Mouse (Mus musculus): ENCODE measurements around the gene Clybl. TPM values are rescaled to one million over a fixed set of nuclear protein-coding genes. Genes with fewer than 3 reads are reported as not detected.

Clybl gene
- polyA plus RNA-seq, 2 experiments = 13.3 to 20.4 TPM

DNA sequence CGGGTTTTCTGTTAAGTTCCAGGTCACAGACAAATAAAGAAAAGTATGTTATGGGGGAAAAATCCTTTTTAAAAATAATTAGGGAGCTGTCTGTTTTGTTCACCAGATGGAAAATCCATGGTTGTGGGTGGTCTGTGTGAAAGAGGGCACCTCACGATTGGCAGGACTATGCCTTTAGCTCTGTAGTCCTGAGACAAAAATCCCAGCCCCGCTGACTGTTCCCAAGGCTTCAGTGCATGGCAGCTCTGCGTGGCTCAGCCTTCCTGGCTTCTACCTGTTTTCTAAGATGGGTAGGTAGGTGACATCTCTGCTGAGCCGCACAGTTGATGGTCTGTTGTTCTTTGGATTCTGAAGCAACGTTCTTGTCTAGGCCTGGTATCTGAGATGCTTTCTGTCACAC is 32.6 kb downstream of the Clybl start:
- ATAC-seq (ENCODE audit: low FRiP score, low read depth) (no peak), DNase-seq (ENCODE audit: low spot score) (no peak)
- Histone ChIP-seq H3K9me3 (ENCODE audit: control insufficient read depth, low read length) (no peaks in the 10 kb centered on the region), H3K4me2 (replicated peaks; ENCODE audit: low read depth, low read length, severe bottlenecking) (no peak overlapping the region), H3K27me3 (ENCODE audit: control insufficient read depth, insufficient read depth, low read length) (no peaks in the 10 kb centered on the region), H3K9ac (ENCODE audit: low read depth, low read length, severe bottlenecking) (no peak overlapping the region), H3K4me3 (replicated peaks; ENCODE audit: low read length) (no peak overlapping the region), H3K4me1 (ENCODE audit: control insufficient read depth, insufficient read depth, low read length) (no peaks in the 10 kb centered on the region), H3K36me3 (ENCODE audit: control insufficient read depth, insufficient read depth, low read length) (no peaks in the 10 kb centered on the region), H3K27ac (replicated peaks; ENCODE audit: low read depth, low read length) (no peak overlapping the region)
- TF ChIP-seq POLR2A (IDR thresholded peaks at IDR 0.05; ENCODE audit: borderline replicate concordance, extremely low read depth, insufficient read depth, insufficient read length) = no peak
- WGBS = 84% methylated on average over 6 of the region's 6 CpGs

DNA sequence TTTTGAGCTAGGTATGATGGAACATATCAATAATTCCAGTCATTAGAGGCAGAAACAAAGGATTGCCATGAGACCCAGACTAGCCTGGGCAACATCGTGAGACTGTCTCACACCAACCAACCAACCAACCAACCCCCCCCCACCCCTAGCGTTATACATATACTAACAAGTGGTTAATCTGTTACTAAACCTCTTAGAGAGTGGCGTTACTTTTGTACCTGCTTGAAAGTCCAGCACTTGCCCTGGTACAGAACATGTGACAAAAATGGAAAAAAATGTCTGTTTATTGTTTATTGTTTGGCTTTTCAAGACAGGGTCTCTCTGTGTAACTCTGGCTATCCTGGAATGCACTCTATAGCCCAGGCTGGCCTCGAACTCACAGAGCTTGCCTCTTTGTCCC is 35.7 kb downstream of the Clybl start:
- DNase-seq (ENCODE audit: low spot score) (no peak), ATAC-seq (ENCODE audit: low FRiP score, low read depth) (no peak)
- H3K4me3 ChIP-seq (replicated peaks; ENCODE audit: low read length) = no peak overlapping the region
- no peak overlapping the region for H3K4me2 ChIP-seq (replicated peaks; ENCODE audit: low read depth, low read length, severe bottlenecking)
- H3K36me3 ChIP-seq (ENCODE audit: control insufficient read depth, insufficient read depth, low read length) = no peaks in the 10 kb centered on the region
- no peak overlapping the region for H3K27ac ChIP-seq (replicated peaks; ENCODE audit: low read depth, low read length)
- no peak overlapping the region for H3K9ac ChIP-seq (ENCODE audit: low read depth, low read length, severe bottlenecking)
- TF ChIP-seq POLR2A (IDR thresholded peaks at IDR 0.05; ENCODE audit: borderline replicate concordance, extremely low read depth, insufficient read depth, insufficient read length) = no peak
- no peaks in the 10 kb centered on the region for H3K27me3 ChIP-seq (ENCODE audit: control insufficient read depth, insufficient read depth, low read length)
- WGBS = 81% methylated on average over 4 of the region's 4 CpGs
- H3K4me1 ChIP-seq (ENCODE audit: control insufficient read depth, insufficient read depth, low read length) = no peaks in the 10 kb centered on the region
- H3K9me3 ChIP-seq (ENCODE audit: control insufficient read depth, low read length) = no peaks in the 10 kb centered on the region

DNA sequence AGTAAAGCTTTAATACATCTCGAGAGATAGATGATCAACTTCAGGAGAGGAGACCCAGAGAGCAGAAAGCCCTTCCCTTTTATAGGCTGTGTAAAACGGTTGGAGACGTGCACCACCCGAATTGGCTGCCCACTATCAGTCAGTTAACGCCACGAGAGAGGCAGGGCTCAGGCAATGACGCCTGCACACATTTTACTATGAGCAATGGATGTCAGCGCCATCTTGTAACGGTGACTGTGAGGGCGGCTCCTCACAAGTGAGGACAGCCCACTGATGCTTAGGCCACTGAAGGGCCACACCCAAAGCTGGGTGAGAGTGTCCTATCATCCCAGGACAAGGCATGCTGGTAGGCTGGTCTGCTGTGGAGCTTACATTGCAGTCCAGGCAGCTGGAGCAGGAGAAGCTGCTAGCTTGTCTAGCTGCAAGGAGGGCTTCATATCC is 41.5 kb downstream of the Clybl start:
- no peak for TF ChIP-seq POLR2A (IDR thresholded peaks at IDR 0.05; ENCODE audit: borderline replicate concordance, extremely low read depth, insufficient read depth, insufficient read length)
- no peak for ATAC-seq (ENCODE audit: low FRiP score, low read depth)
- Histone ChIP-seq H3K9me3 (ENCODE audit: control insufficient read depth, low read length) (no peaks in the 10 kb centered on the region), H3K27ac (replicated peaks; ENCODE audit: low read depth, low read length) (no peak overlapping the region), H3K4me3 (replicated peaks; ENCODE audit: low read length) (no peak overlapping the region), H3K4me1 (ENCODE audit: control insufficient read depth, insufficient read depth, low read length) (no peaks in the 10 kb centered on the region), H3K36me3 (ENCODE audit: control insufficient read depth, insufficient read depth, low read length) (no peaks in the 10 kb centered on the region), H3K4me2 (replicated peaks; ENCODE audit: low read depth, low read length, severe bottlenecking) (no peak overlapping the region), H3K9ac (ENCODE audit: low read depth, low read length, severe bottlenecking) (no peak overlapping the region), H3K27me3 (ENCODE audit: control insufficient read depth, insufficient read depth, low read length) (peaks cover 40% of the 10 kb centered on the region)
- no peak for DNase-seq (ENCODE audit: low spot score)
- 51% methylated on average over 10 of the region's 10 CpGs for WGBS

DNA sequence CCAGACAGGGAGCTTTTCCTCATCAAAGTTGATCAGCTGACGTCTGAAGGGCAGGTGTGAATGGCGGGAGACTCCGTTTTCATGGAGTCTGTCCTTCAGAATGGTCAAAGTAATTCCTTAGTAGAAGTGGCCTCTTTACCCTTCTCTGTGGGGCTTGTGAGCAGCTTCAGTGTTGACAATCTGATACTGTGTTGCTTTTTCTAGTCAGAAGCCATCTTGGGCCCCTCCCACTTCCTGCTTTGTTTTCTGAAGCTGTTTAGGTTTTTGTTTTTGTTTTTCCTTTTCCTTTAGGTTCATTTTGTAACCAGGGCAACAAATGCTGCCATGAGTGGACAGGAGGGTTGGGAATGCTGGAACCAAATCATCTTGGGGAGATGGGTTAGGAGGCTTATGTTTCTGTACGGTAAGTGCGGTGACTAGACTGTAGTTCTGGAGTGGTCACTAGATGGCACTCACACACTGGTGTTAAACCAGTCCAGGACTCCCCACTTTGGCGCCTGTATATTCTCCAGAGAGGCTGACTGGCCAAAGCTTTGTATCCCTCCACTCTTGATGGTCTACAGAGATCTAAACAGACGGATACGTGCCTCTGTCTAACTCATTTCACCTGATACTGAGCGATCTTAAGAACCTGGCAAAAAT is 42.1 kb downstream of the Clybl start:
- H3K9me3 ChIP-seq (ENCODE audit: control insufficient read depth, low read length) = no peaks in the 10 kb centered on the region
- ATAC-seq (ENCODE audit: low FRiP score, low read depth) = peak; percentile 86
- DNase-seq (ENCODE audit: low spot score) = peak; percentile 95
- no peak overlapping the region for H3K4me3 ChIP-seq (replicated peaks; ENCODE audit: low read length)
- 0 out of 2 replicates have a peak overlapping the region, but pooled peaks have one; percentile 7 for H3K4me2 ChIP-seq (replicated peaks; ENCODE audit: low read depth, low read length, severe bottlenecking)
- H3K27me3 ChIP-seq (ENCODE audit: control insufficient read depth, insufficient read depth, low read length) = peaks cover 41% of the 10 kb centered on the region
- H3K27ac ChIP-seq (replicated peaks; ENCODE audit: low read depth, low read length) = no peak overlapping the region
- no peaks in the 10 kb centered on the region for H3K36me3 ChIP-seq (ENCODE audit: control insufficient read depth, insufficient read depth, low read length)
- H3K4me1 ChIP-seq (ENCODE audit: control insufficient read depth, insufficient read depth, low read length) = no peaks in the 10 kb centered on the region
- H3K9ac ChIP-seq (ENCODE audit: low read depth, low read length, severe bottlenecking) = no peak overlapping the region
- WGBS = 18% methylated on average over 9 of the region's 9 CpGs
- TF ChIP-seq POLR2A (IDR thresholded peaks at IDR 0.05; ENCODE audit: borderline replicate concordance, extremely low read depth, insufficient read depth, insufficient read length) = no peak

DNA sequence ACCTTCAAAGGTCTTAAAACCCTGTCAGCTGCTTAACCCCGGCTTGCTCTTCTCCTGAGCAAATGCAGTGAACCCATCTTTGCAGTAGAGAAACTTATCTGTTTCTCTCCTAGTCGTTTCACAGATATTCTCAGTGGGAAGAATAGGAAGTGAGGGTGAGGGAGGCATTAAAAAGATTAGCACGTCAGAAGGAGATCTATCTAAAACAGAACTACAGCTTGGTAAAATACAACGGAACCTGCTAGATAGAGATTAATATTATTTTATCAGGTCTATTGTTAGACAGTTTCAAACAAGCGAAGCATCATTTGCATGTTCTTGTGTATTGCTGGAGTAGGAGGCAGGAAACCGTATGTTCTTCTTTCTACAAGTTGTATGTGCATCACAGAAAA is 42.6 kb downstream of the Clybl start:
- ATAC-seq (ENCODE audit: low FRiP score, low read depth) = peak; percentile 28; the same call in 1 of the 2 replicates
- TF ChIP-seq POLR2A (IDR thresholded peaks at IDR 0.05; ENCODE audit: borderline replicate concordance, extremely low read depth, insufficient read depth, insufficient read length) = no peak
- Histone ChIP-seq H3K9ac (ENCODE audit: low read depth, low read length, severe bottlenecking) (no peak overlapping the region), H3K27me3 (ENCODE audit: control insufficient read depth, insufficient read depth, low read length) (peaks cover 45% of the 10 kb centered on the region), H3K36me3 (ENCODE audit: control insufficient read depth, insufficient read depth, low read length) (no peaks in the 10 kb centered on the region), H3K9me3 (ENCODE audit: control insufficient read depth, low read length) (no peaks in the 10 kb centered on the region), H3K4me2 (replicated peaks; ENCODE audit: low read depth, low read length, severe bottlenecking) (no peak overlapping the region), H3K4me1 (ENCODE audit: control insufficient read depth, insufficient read depth, low read length) (no peaks in the 10 kb centered on the region), H3K27ac (replicated peaks; ENCODE audit: low read depth, low read length) (no peak overlapping the region), H3K4me3 (replicated peaks; ENCODE audit: low read length) (no peak overlapping the region)
- DNase-seq (ENCODE audit: low spot score) = no peak
- WGBS = 34% methylated on average over 6 of the region's 6 CpGs

Measured in limb, embryonic 14.5 days (tissue).